Mouse (Mus musculus) heart, embryonic 14.5 days (tissue): Measurements from ENCODE around the gene Osm. TPM values are rescaled to one million over a fixed set of nuclear protein-coding genes. Genes with fewer than 3 reads are reported as not detected.

Experiments
- ATAC-seq: fragments of 200-750 bp; cut with Nextera tagmentation; 2 replicates; pipeline ENCODE4 v1.8.0; 2017; ENCODE audit warnings: low read depth, moderate TSS enrichment; ENCODE audit not compliant: insufficient number of reproducible peaks, insufficient read depth, low FRiP score
- H3K27ac ChIP-seq, 2 experiments: fragments of 200-500 bp in 1 of 2; fragments of 300-500 bp in 1 of 2; sonication (generic) in 1 of 2; replicated peaks in 1 of 2; 2 replicates each; pipeline ENCODE4 v1.5.1; 2012 to 2014; ENCODE audit warnings: low read depth in 2 of 2, low read length in 2 of 2, control low read depth in 1 of 2, mild to moderate bottlenecking in 1 of 2, mixed read lengths in 1 of 2; ENCODE audit not compliant: control insufficient read depth in 1 of 2, insufficient read depth in 1 of 2
- H3K27me3 ChIP-seq: fragments of 300-500 bp; sonication (generic); 2 replicates; pipeline ENCODE4 v1.6.1; 2014; ENCODE audit warnings: mild to moderate bottlenecking, low read length, control low read depth; ENCODE audit not compliant: control insufficient read depth, insufficient read depth
- H3K36me3 ChIP-seq: fragments of 300-500 bp; sonication (generic); 2 replicates; pipeline ENCODE4 v1.6.1; 2014; ENCODE audit warnings: mild to moderate bottlenecking, control low read depth, low read length, mixed read lengths; ENCODE audit not compliant: control insufficient read depth, insufficient read depth
- H3K4me1 ChIP-seq, 2 experiments: fragments of 200-500 bp in 1 of 2; fragments of 300-500 bp in 1 of 2; sonication (generic) in 1 of 2; 2 replicates each; pipeline ENCODE4 v1.6.1; 2012 to 2014; ENCODE audit warnings: low read length in 2 of 2, control low read depth in 1 of 2, mixed read lengths in 1 of 2; ENCODE audit not compliant: control insufficient read depth in 2 of 2, insufficient read depth in 2 of 2
- H3K4me2 ChIP-seq: fragments of 300-500 bp; sonication (generic); 2 replicates; pipeline ENCODE4 v1.6.1; 2014; ENCODE audit warnings: mild to moderate bottlenecking, low read length
- H3K4me3 ChIP-seq, 2 experiments: fragments of 200-500 bp in 1 of 2; fragments of 300-500 bp in 1 of 2; sonication (generic) in 1 of 2; 2 replicates each; pipeline ENCODE4 v1.5.1; 2012 to 2014; ENCODE audit warnings: low read length in 2 of 2, mild to moderate bottlenecking in 2 of 2, control low read depth in 1 of 2, low read depth in 1 of 2, moderate library complexity in 1 of 2; ENCODE audit not compliant: control insufficient read depth in 1 of 2, insufficient read depth in 1 of 2
- H3K9ac ChIP-seq: fragments of 300-500 bp; sonication (generic); 2 replicates; pipeline ENCODE4 v1.6.1; 2014; ENCODE audit warnings: mild to moderate bottlenecking, low read length
- H3K9me3 ChIP-seq: fragments of 300-500 bp; sonication (generic); 2 replicates; pipeline ENCODE4 v1.6.1; 2016; ENCODE audit warnings: low read length, control low read depth; ENCODE audit not compliant: control insufficient read depth
- WGBS: fragments of 180-500 bp; shearing (Covaris S2); extraction: QIAGEN DNeasy Blood & Tissue Kit; methylation state at CpG from one replicate; pipeline ENCODE4 v1.1.7; 2014; 5-methylcytosine and 5-hydroxymethylcytosine counted together
- polyA plus RNA-seq: library from polyadenylated mRNA; unstranded; fragments of >200 nt; fragmentation: Nextera tagmentation; extraction: Ambion mirVana; gene quantifications from 2 replicates; pipeline ENCODE4 v1.2.1, GENCODE M21; 2014

Gene Osm
- polyA plus RNA-seq, 1 experiment from 2014 or later = not detected

- 32% methylated on average over 11 of the region's 11 CpGs for WGBS
- no peak overlapping the region for H3K27ac ChIP-seq
These were observed 40.2 kb downstream of the Osm start for GRCm38 (mm10) chr11:4276411-4276861.

GRCm38 (mm10) chr11:4279909-4280308 lies 43.7 kb downstream of the Osm start:
- Histone ChIP-seq H3K4me3 (no peak overlapping the region), H3K4me2 (no peak overlapping the region), H3K9me3 (no peaks in the 10 kb centered on the region), H3K4me1 (peaks cover 16 to 30% of the 10 kb centered on the region in 2 experiments), H3K27me3 (no peaks in the 10 kb centered on the region), H3K27ac (no peak overlapping the region), H3K36me3 (no peaks in the 10 kb centered on the region), H3K9ac (no peak overlapping the region)
- ATAC-seq = no peak
- WGBS = 47% methylated on average over 7 of the region's 7 CpGs

More at GRCm38 (mm10) chr11:4276411-4276861, 40.2 kb downstream of the Osm start:
- H3K9me3 ChIP-seq = no peaks in the 10 kb centered on the region
- H3K36me3 ChIP-seq = no peaks in the 10 kb centered on the region
- 0 out of 2 replicates have a peak overlapping the region, but pooled peaks have one; percentile 16 for H3K9ac ChIP-seq
- H3K4me3 ChIP-seq = no peak overlapping the region
- peaks cover 15 to 22% of the 10 kb centered on the region in 2 experiments for H3K4me1 ChIP-seq
- peak; percentile 44; the same call in 1 of the 2 replicates for ATAC-seq
- H3K4me2 ChIP-seq = 0 out of 2 replicates have a peak overlapping the region, but pooled peaks have one; percentile 0
- H3K27me3 ChIP-seq = peaks cover 4% of the 10 kb centered on the region; the same call in 1 of the 2 replicates

- H3K36me3 ChIP-seq = no peaks in the 10 kb centered on the region
- no peak overlapping the region for H3K4me2 ChIP-seq
- no peaks in the 10 kb centered on the region for H3K9me3 ChIP-seq
- no peak overlapping the region for H3K4me3 ChIP-seq
- whole genome bisulfite sequencing = 74% methylated on average over 6 of the region's 6 CpGs
- ATAC-seq = no peak
- no peaks in the 10 kb centered on the region for H3K27me3 ChIP-seq
- peaks cover 13 to 27% of the 10 kb centered on the region in 2 experiments for H3K4me1 ChIP-seq
- no peak overlapping the region for H3K9ac ChIP-seq
- no peak overlapping the region for H3K27ac ChIP-seq
These were observed 45.6 kb downstream of the Osm start for GRCm38 (mm10) chr11:4281852-4282251.

- Histone ChIP-seq H3K36me3 (no peaks in the 10 kb centered on the region), H3K4me2 (no peak overlapping the region), H3K9me3 (no peaks in the 10 kb centered on the region), H3K4me3 (no peak overlapping the region), H3K27ac (no peak overlapping the region), H3K4me1 (peaks cover 11 to 22% of the 10 kb centered on the region in 2 experiments), H3K27me3 (no peaks in the 10 kb centered on the region), H3K9ac (no peak overlapping the region)
- no peak for ATAC-seq
- 26% methylated on average over 4 of the region's 4 CpGs for WGBS
These were observed 47.4 kb downstream of the Osm start for GRCm38 (mm10) chr11:4283627-4284026.

GRCm38 (mm10) chr11:4289280-4289679 lies 53.1 kb downstream of the Osm start:
- Histone ChIP-seq H3K4me3 (no peak overlapping the region), H3K9me3 (no peaks in the 10 kb centered on the region), H3K9ac (no peak overlapping the region), H3K27me3 (no peaks in the 10 kb centered on the region), H3K4me1 (peaks cover 29 to 35% of the 10 kb centered on the region in 2 experiments), H3K27ac (no peak overlapping the region), H3K4me2 (no peak overlapping the region), H3K36me3 (no peaks in the 10 kb centered on the region)
- no peak for ATAC-seq
- WGBS = 49% methylated on average over 3 of the region's 3 CpGs

Other genes with a start within 250 kb of the Osm start
- gene Sec14l4, start 205.0 kb upstream of the Osm start, polyA plus RNA-seq = not detected in 2 replicates
- gene Sec14l3, start 171.6 kb upstream of the Osm start, polyA plus RNA-seq = not detected in 2 replicates
- 28.8 and 32.3 TPM in 2 replicates for gene Mtfp1, start 141.0 kb upstream of the Osm start, polyA plus RNA-seq
- gene Sec14l2, start 113.0 kb upstream of the Osm start, polyA plus RNA-seq = 0.58 TPM in 2 replicates
- gene Rnf215, start 101.2 kb upstream of the Osm start, polyA plus RNA-seq = 20.6 and 21.2 TPM in 2 replicates
- 3.0 and 3.2 TPM in 2 replicates for gene Ccdc157, start 76.1 kb upstream of the Osm start, polyA plus RNA-seq
- 31.6 and 34.3 TPM in 2 replicates for gene Sf3a1, start 76.1 kb upstream of the Osm start, polyA plus RNA-seq
- 10.0 and 10.3 TPM in 2 replicates for gene Tbc1d10a, start 49.6 kb upstream of the Osm start, polyA plus RNA-seq
- 5.7 and 5.9 TPM in 2 replicates for gene Castor1, start 18.2 kb upstream of the Osm start, polyA plus RNA-seq
- gene Lif, start 21.1 kb downstream of the Osm start, polyA plus RNA-seq = 0.24 TPM in 1 of 2 replicates, not detected in the other
- 0.38 TPM in 1 of 2 replicates, not detected in the other for gene Hormad2, start 204.7 kb downstream of the Osm start, polyA plus RNA-seq